Mouse (Mus musculus) midbrain, embryonic 12.5 days (tissue): Measurements from ENCODE around the gene Csrnp1. TPM values are rescaled to one million over a fixed set of nuclear protein-coding genes. Genes with fewer than 3 reads are reported as not detected.

Experiments
- ATAC-seq: fragments of 200-750 bp; cut with Nextera tagmentation; 2 replicates; pipeline ENCODE4 v1.8.0; 2017; ENCODE audit warnings: low read depth, moderate TSS enrichment, moderate library complexity; ENCODE audit not compliant: low FRiP score
- H3K27ac ChIP-seq: fragments of 300-500 bp; sonication (generic); replicated peaks from 2 replicates; pipeline ENCODE4 v1.5.1; 2016; ENCODE audit warnings: mild to moderate bottlenecking
- H3K27me3 ChIP-seq: fragments of 300-500 bp; sonication (generic); 2 replicates; pipeline ENCODE4 v1.6.1; 2016; ENCODE audit warnings: mild to moderate bottlenecking
- H3K36me3 ChIP-seq: fragments of 300-500 bp; sonication (generic); 2 replicates; pipeline ENCODE4 v1.6.1; 2016
- H3K4me1 ChIP-seq: fragments of 300-500 bp; sonication (generic); 2 replicates; pipeline ENCODE4 v1.6.1; 2016
- H3K4me2 ChIP-seq: fragments of 300-500 bp; sonication (generic); replicated peaks from 2 replicates; pipeline ENCODE4 v1.6.1; 2016; ENCODE audit warnings: mild to moderate bottlenecking, moderate library complexity
- H3K4me3 ChIP-seq: fragments of 300-500 bp; sonication (generic); 2 replicates; pipeline ENCODE4 v1.5.1; 2016; ENCODE audit warnings: mild to moderate bottlenecking
- H3K9ac ChIP-seq: fragments of 300-500 bp; sonication (generic); replicated peaks from 2 replicates; pipeline ENCODE4 v1.6.1; 2016; ENCODE audit warnings: mild to moderate bottlenecking, moderate library complexity
- H3K9me3 ChIP-seq: fragments of 300-500 bp; sonication (generic); 2 replicates; pipeline ENCODE4 v1.6.1; 2016; ENCODE audit warnings: mild to moderate bottlenecking
- WGBS: fragments of 180-500 bp; shearing (Covaris S2); methylation state at CpG from one replicate; pipeline ENCODE4 v1.1.7; 2016; 5-methylcytosine and 5-hydroxymethylcytosine counted together
- polyA plus RNA-seq: library from polyadenylated mRNA; unstranded; fragments of >200 nt; fragmentation: Nextera tagmentation; extraction: Ambion mirVana; gene quantifications from 2 replicates; pipeline ENCODE4 v1.2.1, GENCODE M21; 2016

Csrnp1 gene
- polyA plus RNA-seq, 1 experiment from 2014 or later = 1.5 TPM

- Histone ChIP-seq H3K4me2 (peak overlapping the region; percentile 28), H3K27ac (no peak overlapping the region), H3K9me3 (no peaks in the 10 kb centered on the region), H3K4me3 (no peak overlapping the region), H3K27me3 (peaks cover 20% of the 10 kb centered on the region; the same call in 1 of the 2 replicates), H3K36me3 (no peaks in the 10 kb centered on the region), H3K4me1 (peaks cover 5% of the 10 kb centered on the region), H3K9ac (no peak overlapping the region)
- no peak for ATAC-seq
- 13% methylated on average over 21 of the region's 21 CpGs for WGBS
These were observed 21.3 kb downstream of the Csrnp1 start for GRCm38 (mm10) chr9:119962987-119963667.

- no peak for ATAC-seq
- Histone ChIP-seq H3K4me2 (no peak overlapping the region), H3K9me3 (no peaks in the 10 kb centered on the region), H3K27me3 (peaks cover 15% of the 10 kb centered on the region; the same call in 1 of the 2 replicates), H3K4me3 (no peak overlapping the region), H3K4me1 (peaks cover 5% of the 10 kb centered on the region), H3K36me3 (no peaks in the 10 kb centered on the region), H3K9ac (no peak overlapping the region), H3K27ac (no peak overlapping the region)
- WGBS = 78% methylated on average over 4 of the region's 4 CpGs
These were observed 22.2 kb downstream of the Csrnp1 start for GRCm38 (mm10) chr9:119962216-119962615.

- 81% methylated on average over 9 of the region's 9 CpGs for WGBS
- Histone ChIP-seq H3K27me3 (peaks cover 15% of the 10 kb centered on the region; the same call in 1 of the 2 replicates), H3K36me3 (no peaks in the 10 kb centered on the region), H3K9ac (no peak overlapping the region), H3K4me3 (no peak overlapping the region), H3K4me1 (peaks cover 5% of the 10 kb centered on the region), H3K4me2 (no peak overlapping the region), H3K9me3 (no peaks in the 10 kb centered on the region), H3K27ac (no peak overlapping the region)
- no peak for ATAC-seq
These were observed 25.6 kb downstream of the Csrnp1 start for GRCm38 (mm10) chr9:119958835-119959234.

GRCm38 (mm10) chr9:119951388-119951787 lies 33.1 kb downstream of the Csrnp1 start:
- no peaks in the 10 kb centered on the region for H3K9me3 ChIP-seq
- WGBS = 90% methylated on average over 9 of the region's 9 CpGs
- no peaks in the 10 kb centered on the region; the same call in 1 of the 2 replicates for H3K27me3 ChIP-seq
- ATAC-seq = no peak
- no peak overlapping the region for H3K9ac ChIP-seq
- H3K4me1 ChIP-seq = no peaks in the 10 kb centered on the region; the same call in 1 of the 2 replicates
- no peak overlapping the region for H3K4me3 ChIP-seq
- no peaks in the 10 kb centered on the region for H3K36me3 ChIP-seq
- H3K27ac ChIP-seq = no peak overlapping the region
- H3K4me2 ChIP-seq = no peak overlapping the region

- H3K9me3 ChIP-seq = no peaks in the 10 kb centered on the region
- no peaks in the 10 kb centered on the region; the same call in 1 of the 2 replicates for H3K4me1 ChIP-seq
- H3K9ac ChIP-seq = no peak overlapping the region
- H3K36me3 ChIP-seq = no peaks in the 10 kb centered on the region
- H3K4me2 ChIP-seq = no peak overlapping the region
- ATAC-seq = no peak
- WGBS = 66% methylated on average over 6 of the region's 6 CpGs
- H3K4me3 ChIP-seq = no peak overlapping the region
- no peak overlapping the region for H3K27ac ChIP-seq
- no peaks in the 10 kb centered on the region; the same call in 1 of the 2 replicates for H3K27me3 ChIP-seq
These were observed 34.0 kb downstream of the Csrnp1 start for GRCm38 (mm10) chr9:119950434-119950833.

- no peaks in the 10 kb centered on the region for H3K36me3 ChIP-seq
- H3K9me3 ChIP-seq = no peaks in the 10 kb centered on the region
- WGBS = 53% methylated on average over 3 of the region's 3 CpGs
- ATAC-seq = no peak
- H3K4me3 ChIP-seq = no peak overlapping the region
- no peak overlapping the region for H3K9ac ChIP-seq
- H3K27me3 ChIP-seq = no peaks in the 10 kb centered on the region; the same call in 1 of the 2 replicates
- H3K4me1 ChIP-seq = no peaks in the 10 kb centered on the region; the same call in 1 of the 2 replicates
- no peak overlapping the region for H3K27ac ChIP-seq
- H3K4me2 ChIP-seq = no peak overlapping the region
These were observed 35.7 kb downstream of the Csrnp1 start for GRCm38 (mm10) chr9:119948804-119949203.

GRCm38 (mm10) chr9:119945173-119945900 lies 39.1 kb downstream of the Csrnp1 start:
- H3K9me3 ChIP-seq = no peaks in the 10 kb centered on the region
- no peaks in the 10 kb centered on the region; the same call in 1 of the 2 replicates for H3K27me3 ChIP-seq
- 74% methylated on average over 12 of the region's 12 CpGs for WGBS
- no peaks in the 10 kb centered on the region for H3K4me1 ChIP-seq
- no peak for ATAC-seq
- no peak overlapping the region for H3K4me2 ChIP-seq
- no peaks in the 10 kb centered on the region for H3K36me3 ChIP-seq
- H3K27ac ChIP-seq = no peak overlapping the region
- H3K4me3 ChIP-seq = no peak overlapping the region
- H3K9ac ChIP-seq = no peak overlapping the region

- Histone ChIP-seq H3K4me2 (no peak overlapping the region), H3K4me1 (no peaks in the 10 kb centered on the region), H3K4me3 (no peak overlapping the region), H3K27ac (no peak overlapping the region), H3K27me3 (peaks cover under 1% of the 10 kb centered on the region; the same call in 1 of the 2 replicates), H3K36me3 (no peaks in the 10 kb centered on the region), H3K9ac (no peak overlapping the region), H3K9me3 (no peaks in the 10 kb centered on the region)
- 63% methylated on average over 1 of the region's 1 CpGs for WGBS
- no peak for ATAC-seq
These were observed 41.1 kb downstream of the Csrnp1 start for GRCm38 (mm10) chr9:119943326-119943725.

- no peaks in the 10 kb centered on the region for H3K36me3 ChIP-seq
- H3K27ac ChIP-seq = no peak overlapping the region
- no peak for ATAC-seq
- H3K4me1 ChIP-seq = peaks cover 8% of the 10 kb centered on the region
- no peak overlapping the region for H3K4me2 ChIP-seq
- H3K9me3 ChIP-seq = no peaks in the 10 kb centered on the region
- peaks cover 6% of the 10 kb centered on the region; the same call in 1 of the 2 replicates for H3K27me3 ChIP-seq
- no peak overlapping the region for H3K4me3 ChIP-seq
- WGBS = 88% methylated on average over 14 of the region's 14 CpGs
- H3K9ac ChIP-seq = 0 out of 2 replicates have a peak overlapping the region, but pooled peaks have one; percentile 28
These were observed 42.6 kb downstream of the Csrnp1 start for GRCm38 (mm10) chr9:119941861-119942260.

- H3K4me1 ChIP-seq = peaks cover 13% of the 10 kb centered on the region
- no peaks in the 10 kb centered on the region for H3K36me3 ChIP-seq
- no peak overlapping the region for H3K27ac ChIP-seq
- ATAC-seq = no peak
- H3K9me3 ChIP-seq = no peaks in the 10 kb centered on the region
- no peak overlapping the region for H3K4me2 ChIP-seq
- H3K4me3 ChIP-seq = no peak overlapping the region
- H3K9ac ChIP-seq = no peak overlapping the region
- 83% methylated on average over 5 of the region's 5 CpGs for WGBS
- H3K27me3 ChIP-seq = peaks cover 6% of the 10 kb centered on the region; the same call in 1 of the 2 replicates
These were observed 43.1 kb downstream of the Csrnp1 start for GRCm38 (mm10) chr9:119941407-119941806.

- Histone ChIP-seq H3K27me3 (0 out of 2 replicates have a peak, but pooled peaks cover 6% of the 10 kb centered on the region), H3K4me2 (no peak overlapping the region), H3K4me3 (no peak overlapping the region), H3K27ac (no peak overlapping the region), H3K4me1 (peaks cover 16% of the 10 kb centered on the region), H3K36me3 (no peaks in the 10 kb centered on the region), H3K9me3 (no peaks in the 10 kb centered on the region), H3K9ac (no peak overlapping the region)
- ATAC-seq = no peak
- 75% methylated on average over 10 of the region's 10 CpGs for WGBS
These were observed 44.8 kb downstream of the Csrnp1 start for GRCm38 (mm10) chr9:119939646-119940045.

GRCm38 (mm10) chr9:119938496-119938895 lies 46.0 kb downstream of the Csrnp1 start:
- WGBS = 80% methylated on average over 4 of the region's 4 CpGs
- Histone ChIP-seq H3K9ac (no peak overlapping the region), H3K4me1 (peaks cover 16% of the 10 kb centered on the region), H3K9me3 (no peaks in the 10 kb centered on the region), H3K4me2 (no peak overlapping the region), H3K27ac (no peak overlapping the region), H3K4me3 (no peak overlapping the region), H3K36me3 (no peaks in the 10 kb centered on the region), H3K27me3 (0 out of 2 replicates have a peak, but pooled peaks cover 6% of the 10 kb centered on the region)
- ATAC-seq = no peak
